Mouse (Mus musculus) common myeloid progenitor, adult 5-6 weeks (primary cell): ENCODE results near the gene 1700023F06Rik. TPM values are rescaled to one million over a fixed set of nuclear protein-coding genes. Genes with fewer than 3 reads are reported as not detected.
A peak's percentile ranks its signal among the peaks of the same experiment; 100 is the strongest.
"Not testable (repeated sequence)": the region's sequence is repeated elsewhere in the genome, so short reads cannot be mapped to it uniquely, and the experiment has no call there.

ENCODE experiments used
- ATAC-seq: replicated peaks from 2 replicates; pipeline ENCODE4 v1.8.0; 2016; ENCODE audit warnings: low read depth, mild to moderate bottlenecking, moderate TSS enrichment, inconsistent platforms; ENCODE audit not compliant: poor library complexity, severe bottlenecking
- total RNA-seq: library from RNA; stranded (forward); fragments of 200-1000, 187-1606 nt; gene quantifications from 2 replicates; pipeline ENCODE4 v1.2.3, GENCODE M21; 2017

Gene 1700023F06Rik
- total RNA-seq, 1 experiment from 2014 or later = not detected

GRCm38 (mm10) chr11:103223951-103224456, 15.6 kb upstream of the 1700023F06Rik start:
- no peak for ATAC-seq

GRCm38 (mm10) chr11:103223444-103223843, 15.1 kb upstream of the 1700023F06Rik start:
- ATAC-seq = no peak

GRCm38 (mm10) chr11:103222718-103223117, 14.4 kb upstream of the 1700023F06Rik start:
- ATAC-seq = not testable (repeated sequence)

GRCm38 (mm10) chr11:103221437-103221836, 13.1 kb upstream of the 1700023F06Rik start:
- no peak for ATAC-seq

DNA sequence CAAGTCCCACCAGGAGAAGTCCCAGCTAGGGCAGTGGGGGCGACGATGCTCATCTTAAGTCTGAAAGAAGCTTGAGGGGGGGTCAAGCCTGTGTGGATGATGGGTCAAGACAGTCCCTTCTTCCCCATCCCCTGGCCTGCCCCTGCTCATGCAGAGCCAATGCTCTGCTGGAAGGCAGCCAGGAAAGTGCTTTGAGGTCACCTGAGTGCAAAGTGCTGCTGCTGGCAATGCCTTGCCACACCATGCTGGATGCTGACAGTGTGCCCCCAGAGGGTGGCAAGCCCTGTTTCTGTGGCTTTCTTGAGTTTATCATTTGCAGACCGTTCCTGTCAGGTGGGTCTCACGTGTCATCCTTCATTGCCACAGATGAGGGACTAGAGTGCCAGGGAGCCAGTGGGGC, 11.6 kb upstream of the 1700023F06Rik start:
- no peak for ATAC-seq

GRCm38 (mm10) chr11:103219259-103219658, 10.9 kb upstream of the 1700023F06Rik start:
- no peak for ATAC-seq

DNA sequence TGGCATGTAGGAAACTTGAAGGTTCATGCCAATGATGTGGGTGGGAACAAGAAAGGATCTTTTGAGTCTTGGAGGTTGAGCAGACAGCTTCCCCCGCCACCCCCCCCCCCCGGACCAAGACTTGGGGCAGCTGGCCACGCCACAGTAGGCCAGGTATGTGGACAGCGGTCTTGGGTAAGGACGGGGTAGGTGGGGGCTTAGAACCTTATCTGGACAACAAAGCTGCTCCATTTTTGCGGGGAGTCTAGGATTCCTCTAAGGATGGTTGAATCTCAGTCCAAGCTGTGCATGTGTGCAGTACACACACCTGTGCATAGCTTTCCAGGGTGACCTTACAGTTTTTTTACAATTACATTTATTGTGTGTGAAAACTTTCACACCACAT, 10.2 kb upstream of the 1700023F06Rik start:
- ATAC-seq = no peak

DNA sequence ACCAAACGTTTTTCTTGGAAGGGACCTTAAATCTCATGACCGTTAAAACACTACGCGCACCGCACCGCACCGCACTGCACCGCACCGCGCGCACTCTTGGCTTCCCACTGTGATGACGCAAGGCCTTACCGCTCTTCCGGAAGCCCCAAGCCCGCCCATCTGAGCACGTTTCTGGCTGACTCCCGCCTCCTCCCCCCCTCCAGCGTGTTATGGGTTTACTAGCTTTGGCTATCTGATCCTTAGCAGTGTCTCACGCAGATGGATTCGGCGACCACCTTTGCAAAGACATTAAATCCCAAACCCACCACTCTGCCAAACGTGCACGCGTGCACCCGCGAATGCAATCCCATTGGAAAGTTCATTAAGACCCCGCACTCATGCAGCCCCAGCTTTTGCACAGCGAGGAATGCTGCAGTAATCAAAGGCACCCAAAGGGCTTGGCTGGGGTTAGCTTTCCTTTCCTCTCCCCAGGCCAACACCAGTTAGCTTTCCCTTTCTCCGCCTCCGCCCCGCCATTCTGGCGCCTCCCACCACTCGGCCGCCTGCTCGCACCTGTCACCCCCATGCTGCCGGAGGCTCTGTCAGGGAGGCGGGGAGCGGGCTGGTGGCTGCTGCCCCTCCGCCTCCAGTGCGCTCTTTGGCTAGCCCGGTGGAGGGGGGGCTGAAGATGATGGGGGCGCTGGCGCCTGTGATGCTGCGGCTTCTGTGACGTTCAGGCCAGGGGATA, 9.6 kb upstream of the 1700023F06Rik start, which contains the start of gene Spata32:
Spata32 (minus strand) TSS at position 643 of the 727 bp plus-strand sequence.
- peak; percentile 79 for ATAC-seq

- ATAC-seq = peak; percentile 56
Measured at GRCm38 (mm10) chr11:103215355-103215754, 7.0 kb upstream of the 1700023F06Rik start.

DNA sequence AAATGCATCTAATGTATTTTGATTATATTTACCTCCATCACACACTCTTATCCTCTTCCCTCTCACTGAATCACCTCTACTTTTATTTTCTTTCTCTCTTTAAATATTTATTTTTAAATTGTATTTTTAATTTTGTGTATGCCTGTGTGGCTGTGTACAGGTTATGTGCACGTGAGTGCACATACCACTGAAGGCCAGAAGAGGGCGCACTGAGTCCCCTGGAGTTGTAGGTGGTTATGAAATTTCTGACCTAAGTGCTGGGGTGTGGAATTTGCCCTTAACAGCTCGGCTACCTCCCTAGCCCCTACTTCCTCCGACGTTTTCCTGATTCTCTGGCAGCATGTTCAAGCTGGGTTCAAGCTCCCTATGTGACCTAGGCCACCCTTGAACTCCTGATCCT, 5.4 kb upstream of the 1700023F06Rik start:
- no peak for ATAC-seq

DNA sequence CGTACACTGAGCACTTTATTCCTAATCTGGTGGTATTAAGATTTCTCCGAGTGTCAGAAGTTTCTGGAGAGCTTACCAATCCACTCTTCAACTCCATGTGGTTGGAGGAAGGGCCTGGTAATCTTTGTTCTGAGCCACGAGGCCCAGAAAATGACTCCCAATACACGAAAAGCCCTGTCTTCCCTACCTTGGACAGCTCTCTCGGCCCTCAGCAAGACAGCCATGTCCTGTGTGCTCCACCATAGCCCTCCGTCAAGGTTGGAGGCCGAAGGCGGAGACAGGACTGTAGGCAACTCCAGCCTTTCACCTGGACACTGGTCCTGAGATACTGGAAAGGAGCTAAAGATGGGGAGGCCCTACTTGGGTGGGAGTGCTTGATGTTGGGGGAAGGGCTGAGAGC, 1.9 kb upstream of the 1700023F06Rik start:
- no peak for ATAC-seq

GRCm38 (mm10) chr11:103206203-103206602, 2.2 kb downstream of the 1700023F06Rik start:
- no peak for ATAC-seq

DNA sequence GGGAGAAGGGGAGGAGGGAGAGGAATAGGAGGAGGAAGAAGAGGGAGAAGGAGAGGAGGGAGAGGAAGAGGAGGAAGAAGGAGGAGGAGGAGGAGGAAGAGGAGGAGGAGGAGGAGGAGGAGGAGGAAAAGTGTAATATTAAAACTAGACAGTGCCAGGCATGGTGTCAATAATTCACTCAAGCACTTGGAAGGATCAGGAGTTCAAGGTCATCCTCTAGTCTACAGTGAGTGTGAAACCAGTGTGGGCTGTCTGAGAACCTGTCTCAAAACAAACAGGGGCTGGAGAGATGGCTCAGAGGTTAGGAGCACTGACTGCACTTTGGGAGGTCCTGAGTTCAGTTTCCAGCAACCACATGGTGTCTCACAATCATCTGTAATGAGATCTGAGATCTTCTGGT, 6.0 kb downstream of the 1700023F06Rik start:
- no peak for ATAC-seq

- peak; percentile 59 for ATAC-seq
Measured at GRCm38 (mm10) chr11:103201664-103202063, 6.7 kb downstream of the 1700023F06Rik start.

DNA sequence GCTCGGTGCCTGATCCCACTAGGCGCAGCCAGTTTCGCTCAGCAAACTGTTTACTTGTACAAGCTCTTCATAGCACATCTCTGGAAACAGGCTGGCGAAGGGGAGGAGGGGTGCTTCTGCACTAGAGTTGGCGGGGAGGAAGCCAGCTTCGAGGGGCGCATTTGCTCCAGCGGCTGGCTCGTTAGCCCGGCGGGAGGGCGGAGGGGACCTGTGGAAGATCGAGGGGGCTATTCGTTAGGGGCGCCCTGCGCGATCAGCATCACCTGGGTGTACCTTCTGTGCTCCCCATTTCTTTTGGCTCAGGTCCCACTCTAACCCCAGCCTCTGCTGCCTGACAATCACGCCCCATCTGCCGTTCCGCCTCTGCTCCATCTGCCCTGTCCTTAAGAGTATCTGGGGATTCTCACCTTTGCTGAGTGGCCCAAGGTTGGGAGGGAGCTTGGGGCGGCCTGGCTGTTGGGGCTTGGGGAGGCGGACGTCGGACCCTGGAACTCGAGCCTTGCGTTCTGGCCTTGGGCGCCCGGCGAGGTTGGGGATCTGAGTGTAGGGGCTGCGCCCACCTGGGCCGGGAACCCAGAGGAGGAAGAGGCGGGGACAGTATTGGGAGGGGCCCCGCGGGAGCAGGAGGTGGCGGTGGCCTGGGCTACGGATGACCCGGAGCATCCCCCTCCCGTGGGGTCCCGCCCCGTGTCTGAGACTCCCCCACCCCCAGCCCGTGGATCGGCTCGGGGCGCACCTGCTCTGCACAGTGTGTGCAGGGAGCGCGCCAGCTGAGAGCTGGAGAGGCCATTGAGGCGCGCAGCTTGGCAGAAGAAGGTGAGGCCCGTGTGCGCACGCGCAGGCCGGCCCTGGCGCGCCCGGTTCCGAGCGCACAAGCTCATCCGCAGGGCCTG, 9.2 kb downstream of the 1700023F06Rik start:
- ATAC-seq = no peak

DNA sequence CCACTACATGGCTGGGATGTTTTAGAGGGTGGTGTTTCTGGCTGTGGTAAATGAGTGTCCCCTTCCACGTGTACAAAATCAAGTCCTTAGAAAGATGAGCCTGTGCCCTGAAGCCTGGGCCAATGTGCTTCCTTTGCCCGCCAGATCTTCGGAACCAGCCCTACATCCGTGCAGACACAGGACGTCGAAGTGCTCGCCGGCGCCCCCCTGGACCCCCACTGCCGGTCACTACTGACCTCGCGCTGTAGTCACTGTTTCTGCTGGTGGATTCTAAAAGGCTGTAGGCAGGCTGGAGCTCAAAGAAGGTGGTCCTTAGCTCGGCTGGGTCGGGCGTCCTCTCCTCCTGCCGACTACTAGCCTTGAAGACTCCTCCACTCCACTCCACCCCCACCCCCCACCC, 10.0 kb downstream of the 1700023F06Rik start:
- no peak for ATAC-seq

GRCm38 (mm10) chr11:103197340-103197739, 11.0 kb downstream of the 1700023F06Rik start:
- ATAC-seq = no peak

- no peak for ATAC-seq
Measured at GRCm38 (mm10) chr11:103195656-103196055, 12.7 kb downstream of the 1700023F06Rik start.

- ATAC-seq = no peak
Measured at GRCm38 (mm10) chr11:103195236-103195635, 13.1 kb downstream of the 1700023F06Rik start.

DNA sequence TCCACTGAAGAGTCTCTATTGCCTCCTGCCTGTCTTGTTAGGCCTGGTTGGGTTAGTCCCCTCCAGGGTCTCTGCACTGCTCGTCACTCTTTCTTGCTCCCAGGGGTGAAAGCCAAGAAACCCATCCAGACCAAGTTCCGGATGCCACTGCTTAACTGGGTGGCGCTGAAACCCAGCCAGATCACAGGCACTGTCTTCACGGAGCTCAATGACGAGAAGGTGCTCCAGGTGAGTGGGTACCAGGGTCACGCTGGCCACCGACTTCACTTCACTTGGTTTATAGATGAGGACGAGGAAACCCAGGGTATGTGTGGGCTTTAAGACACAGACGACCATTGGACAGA, 14.6 kb downstream of the 1700023F06Rik start:
- ATAC-seq = no peak
